Mouse (Mus musculus) lung, adult 2 months (tissue): ENCODE data around the gene Tubb4a.

Experiments
- CTCF ChIP-seq: fragments of 200-500 bp; IDR thresholded peaks from 2 replicates; pipeline ENCODE4 v1.5.1; 2011; ENCODE audit warnings: mild to moderate bottlenecking, low read length, control low read depth; ENCODE audit not compliant: insufficient read depth
- POLR2A ChIP-seq: fragments of 200-500 bp; IDR thresholded peaks from 2 replicates; pipeline ENCODE4 v1.6.1; 2011; ENCODE audit warnings: low read depth, mild to moderate bottlenecking, control low read depth, low read length, borderline replicate concordance; ENCODE audit errors: extremely low read depth

DNA sequence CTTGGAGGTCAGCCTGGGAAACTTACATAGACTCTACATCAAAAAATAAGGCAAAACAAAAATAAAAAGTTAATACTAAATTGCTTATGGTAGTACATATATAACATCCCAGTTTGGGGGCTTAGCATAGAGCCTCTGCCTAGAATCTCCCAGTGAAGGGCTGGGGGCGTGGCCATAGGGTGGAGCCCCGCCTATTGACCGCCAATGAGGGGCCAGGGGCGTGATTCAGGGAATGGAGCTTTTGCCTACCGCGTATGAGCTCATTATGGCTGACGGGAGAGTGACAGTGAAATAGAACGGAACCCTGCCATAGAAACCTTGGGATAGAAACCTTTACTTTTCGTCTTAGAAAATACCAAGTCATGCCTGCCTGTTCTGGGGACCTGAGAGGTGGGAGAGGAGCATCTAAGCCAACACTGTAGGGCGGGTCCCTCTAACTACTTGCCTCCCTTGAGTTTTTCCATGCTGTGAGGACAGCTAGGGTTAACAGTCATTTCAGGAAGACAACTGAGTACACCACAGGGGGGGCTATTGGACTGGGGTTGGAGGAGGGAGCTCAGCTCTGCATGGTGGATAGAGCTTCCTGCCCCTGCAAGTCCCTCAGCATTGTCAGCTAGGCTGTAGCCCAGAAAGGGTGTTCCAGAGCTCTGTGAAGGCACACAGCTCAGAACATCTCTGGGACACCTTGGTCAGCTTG is 12.2 kb upstream of the Tubb4a start:
- TF ChIP-seq POLR2A = no peak
- TF ChIP-seq CTCF = no peak
